Mouse (Mus musculus) embryonic fibroblast, embryonic 13.5 days (primary cell): ENCODE data around the gene Car14.

Experiments used
- CTCF ChIP-seq: IDR thresholded peaks from 2 replicates; pipeline ENCODE4 v1.5.1; 2011; ENCODE audit warnings: mild to moderate bottlenecking, control low read depth, low read length, moderate library complexity, borderline replicate concordance; ENCODE audit not compliant: insufficient read depth
- POLR2A ChIP-seq: IDR thresholded peaks from 2 replicates; pipeline ENCODE4 v1.6.1; 2011; ENCODE audit warnings: low read depth, mild to moderate bottlenecking, control low read depth, low read length, moderate library complexity

DNA sequence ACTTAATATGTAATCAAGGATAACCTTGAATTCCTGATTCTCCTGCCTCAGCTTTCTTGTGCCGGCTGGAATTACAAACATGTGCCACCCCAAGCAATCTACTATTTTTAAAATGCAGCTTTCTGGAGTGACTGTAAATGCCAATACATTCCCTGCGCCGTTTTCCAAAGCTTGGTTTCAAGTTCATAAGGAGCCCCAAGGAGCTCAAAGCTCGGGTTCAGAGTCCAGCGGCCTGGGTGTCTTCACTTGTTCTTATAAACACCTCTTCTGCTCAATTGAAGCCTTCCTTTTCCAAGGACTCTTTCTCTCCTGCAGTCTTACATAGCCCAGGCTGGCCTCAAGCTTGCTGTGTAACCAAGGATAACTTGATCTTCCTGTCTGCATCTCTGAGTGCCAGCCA, 38.4 kb downstream of the Car14 start:
- TF ChIP-seq CTCF, result no peak
- no peak for TF ChIP-seq POLR2A
